Mouse (Mus musculus) right cerebral cortex, postnatal 36 days (tissue): Measurements from ENCODE around the gene Ino80d.

ENCODE experiments used
- DNase-seq, 2 experiments: peaks; one replicate each; pipeline ENCODE4 v3.0.0; 2022; ENCODE audit warnings: low spot score in 2 of 2, mixed read lengths in 1 of 2

The Ino80d gene

GRCm38 (mm10) chr1:62991021-62991420, 123.4 kb downstream of the Ino80d start:
- DNase-seq = no peak

- no peak for DNase-seq
Observed at GRCm38 (mm10) chr1:62987561-62987960, 126.9 kb downstream of the Ino80d start.

GRCm38 (mm10) chr1:62986267-62986666, 128.2 kb downstream of the Ino80d start:
- DNase-seq = peak; percentile 24 to 32

GRCm38 (mm10) chr1:62984566-62984965, 129.9 kb downstream of the Ino80d start:
- DNase-seq = peak; percentile 11 to 12

GRCm38 (mm10) chr1:62976742-62977141, 137.7 kb downstream of the Ino80d start:
- no peak for DNase-seq

- DNase-seq = no peak
Observed at GRCm38 (mm10) chr1:62966885-62967284, 147.6 kb downstream of the Ino80d start.

- peak; percentile 49 to 54 for DNase-seq
Observed at GRCm38 (mm10) chr1:62964291-62964690, 150.2 kb downstream of the Ino80d start.

GRCm38 (mm10) chr1:62956942-62957645, 157.4 kb downstream of the Ino80d start:
- no peak for DNase-seq

GRCm38 (mm10) chr1:62956526-62956925, 157.9 kb downstream of the Ino80d start:
- no peak for DNase-seq

GRCm38 (mm10) chr1:62955340-62955739, 159.1 kb downstream of the Ino80d start:
- no peak for DNase-seq

GRCm38 (mm10) chr1:62953036-62953435, 161.4 kb downstream of the Ino80d start:
- no peak for DNase-seq

- no peak for DNase-seq
Observed at GRCm38 (mm10) chr1:62952319-62952718, 162.1 kb downstream of the Ino80d start.

GRCm38 (mm10) chr1:62951067-62951809, 163.2 kb downstream of the Ino80d start:
- no peak for DNase-seq

- no peak for DNase-seq
Observed at GRCm38 (mm10) chr1:62950526-62950925, 163.9 kb downstream of the Ino80d start.

GRCm38 (mm10) chr1:62947807-62948206, 166.7 kb downstream of the Ino80d start:
- no peak for DNase-seq

- DNase-seq = no peak
Observed at GRCm38 (mm10) chr1:62946987-62947386, 167.5 kb downstream of the Ino80d start.

GRCm38 (mm10) chr1:62934752-62935329, 179.6 kb downstream of the Ino80d start:
- no peak for DNase-seq

GRCm38 (mm10) chr1:62934100-62934513, 180.4 kb downstream of the Ino80d start:
- peak in 1 of 2 experiments; percentile 3 for DNase-seq

- no peak for DNase-seq
Observed at GRCm38 (mm10) chr1:62933288-62934099, 181.0 kb downstream of the Ino80d start.

GRCm38 (mm10) chr1:62929477-62929876, 185.0 kb downstream of the Ino80d start:
- DNase-seq = peak; percentile 56 to 61

- DNase-seq = peak in 1 of 2 experiments; percentile 14
Observed at GRCm38 (mm10) chr1:62919219-62919618, 195.2 kb downstream of the Ino80d start.

- DNase-seq = no peak
Observed at GRCm38 (mm10) chr1:62916609-62917008, 197.9 kb downstream of the Ino80d start.
